Mouse (Mus musculus): ENCODE measurements around the gene Vmn1r175. TPM values are rescaled to one million over a fixed set of nuclear protein-coding genes. Genes with fewer than 3 reads are reported as not detected.
"Not testable (repeated sequence)": the region's sequence is repeated elsewhere in the genome, so short reads cannot be mapped to it uniquely, and the experiment has no call there.

Vmn1r175 gene
- not detected for total RNA-seq (2021)
- long read RNA-seq, experiment 1, result 0 reads
- long read RNA-seq, experiment 2, result 0 reads

DNA sequence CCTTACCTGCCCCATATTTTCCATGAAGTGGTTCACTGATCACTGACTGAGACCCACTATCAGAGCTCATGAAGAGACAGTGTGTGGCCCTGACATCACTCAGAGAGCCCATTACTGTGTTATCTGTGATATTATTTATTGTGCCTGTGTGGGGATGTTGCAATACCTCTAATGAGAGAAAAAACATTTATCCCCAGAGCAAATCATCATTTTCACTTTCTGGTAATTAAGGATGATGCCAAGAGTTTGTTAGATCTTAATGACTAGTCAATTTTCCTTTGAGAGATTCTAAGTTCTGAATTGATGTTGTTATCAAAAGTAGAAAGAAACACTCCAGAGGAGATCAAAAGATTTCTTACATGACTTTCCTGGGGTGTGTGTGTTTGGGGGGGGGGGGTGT lies at the start of gene Vmn1r175:
Gene Vmn1r175, minus strand, starts transcription at position 101 of the 400 bp plus-strand sequence.
- not testable (repeated sequence) for DNase-seq (ENCODE audit: low spot score in 2 of 2)

DNA sequence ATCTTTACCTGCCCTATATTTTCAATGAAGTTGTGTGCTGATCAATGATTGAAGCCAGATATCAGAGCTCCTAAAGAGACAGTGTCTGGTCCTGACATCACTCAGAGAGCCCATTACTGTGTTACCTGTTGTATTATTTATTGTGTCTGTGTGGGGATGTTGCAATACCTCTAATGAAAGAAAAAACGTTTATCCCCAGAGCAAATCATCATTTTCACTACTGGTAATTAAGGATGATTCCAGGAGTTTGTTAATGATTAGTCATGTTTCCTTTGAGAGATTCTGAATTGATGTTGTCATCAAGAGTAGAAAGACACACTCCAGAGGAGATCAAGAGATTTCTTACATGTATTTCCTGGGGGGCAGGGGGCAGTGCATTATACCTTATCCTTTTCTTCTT lies 26.8 kb upstream of the Vmn1r175 start, which contains the start of gene Vmn1r176:
Gene Vmn1r176, minus strand, starts transcription at position 101 of the 400 bp plus-strand sequence.
- DNase-seq (ENCODE audit: low spot score in 2 of 2), result not testable (repeated sequence)

GRCm38 (mm10) chr7:23784526-23784925 lies 25.9 kb downstream of the Vmn1r175 start:
- no peak for DNase-seq (ENCODE audit: low spot score in 2 of 2)

Other genes starting within 250 kb of the Vmn1r175 start
- not detected for gene Vmn1r169, start 235.1 kb downstream of the Vmn1r175 start, total RNA-seq (2021)
- gene Vmn1r170, start 204.5 kb downstream of the Vmn1r175 start, total RNA-seq (2021), result not detected
- not detected for gene Vmn1r171, start 179.9 kb downstream of the Vmn1r175 start, total RNA-seq (2021)
- gene Vmn1r172, start 152.3 kb downstream of the Vmn1r175 start, total RNA-seq (2021), result not detected
- gene Vmn1r173, start 109.9 kb downstream of the Vmn1r175 start, total RNA-seq (2021), result not detected
- gene Vmn1r174, start 58.4 kb downstream of the Vmn1r175 start, total RNA-seq (2021), result not detected
- gene Vmn1r176, start 26.7 kb upstream of the Vmn1r175 start, total RNA-seq (2021), result not detected
- not detected for gene Vmn1r177, start 55.8 kb upstream of the Vmn1r175 start, total RNA-seq (2021)
- not detected for gene Vmn1r178, start 81.4 kb upstream of the Vmn1r175 start, total RNA-seq (2021)
- gene Vmn1r179, start 116.3 kb upstream of the Vmn1r175 start, total RNA-seq (2021), result not detected
- gene Vmn1r180, start 140.0 kb upstream of the Vmn1r175 start, total RNA-seq (2021), result not detected
- not detected for gene Vmn1r181, start 164.0 kb upstream of the Vmn1r175 start, total RNA-seq (2021)
- not detected for gene V1rd19, start 191.0 kb upstream of the Vmn1r175 start, total RNA-seq (2021)
- gene Vmn1r183, start 242.6 kb upstream of the Vmn1r175 start, total RNA-seq (2021), result not detected

Data from gastrocnemius, postnatal 4 days (tissue).